Mouse (Mus musculus): ENCODE data around the gene Anapc7. TPM values are rescaled to one million over a fixed set of nuclear protein-coding genes. Genes with fewer than 3 reads are reported as not detected.
"Not testable (repeated sequence)": the region's sequence is repeated elsewhere in the genome, so short reads cannot be mapped to it uniquely, and the experiment has no call there.

Anapc7 gene
- polyA plus RNA-seq, 1 experiment from 2014 or later: 26.5 TPM

GRCm38 (mm10) chr5:122452194-122452593, 30.7 kb downstream of the Anapc7 start:
- Histone ChIP-seq H3K27me3 (replicated peaks; ENCODE audit: insufficient read depth, low read length) (no peaks in the 10 kb centered on the region), H3K9me3 (ENCODE audit: low read length) (no peaks in the 10 kb centered on the region), H3K9ac (replicated peaks; ENCODE audit: low read depth) (no peak overlapping the region), H3K4me3 (ENCODE audit: low read depth, low read length) (no peak overlapping the region), H3K4me2 (replicated peaks; ENCODE audit: low read depth, low read length) (no peak overlapping the region), H3K4me1 (ENCODE audit: insufficient read depth, low read depth, low read length) (no peaks in the 10 kb centered on the region), H3K27ac (ENCODE audit: low read length) (no peak overlapping the region), H3K36me3 (ENCODE audit: insufficient read depth, low read length) (peaks cover 39% of the 10 kb centered on the region)
- ATAC-seq (peak; percentile 2; the same call in 1 of the 2 replicates), DNase-seq (ENCODE audit: low spot score) (no peak)
- whole genome bisulfite sequencing: 68% methylated on average over 7 of the region's 7 CpGs
- no peak for TF ChIP-seq EP300 (IDR thresholded peaks at IDR 0.05)
- no peak for TF ChIP-seq CTCF (IDR thresholded peaks at IDR 0.05)

- Histone ChIP-seq H3K27ac (ENCODE audit: low read length) (no peak overlapping the region), H3K4me2 (replicated peaks; ENCODE audit: low read depth, low read length) (no peak overlapping the region), H3K36me3 (ENCODE audit: insufficient read depth, low read length) (peaks cover 46% of the 10 kb centered on the region), H3K9ac (replicated peaks; ENCODE audit: low read depth) (no peak overlapping the region), H3K4me3 (ENCODE audit: low read depth, low read length) (no peak overlapping the region), H3K4me1 (ENCODE audit: insufficient read depth, low read depth, low read length) (no peaks in the 10 kb centered on the region), H3K27me3 (replicated peaks; ENCODE audit: insufficient read depth, low read length) (no peaks in the 10 kb centered on the region), H3K9me3 (ENCODE audit: low read length) (no peaks in the 10 kb centered on the region)
- ATAC-seq (no peak), DNase-seq (ENCODE audit: low spot score) (no peak)
- 76% methylated on average over 6 of the region's 6 CpGs for WGBS
- no peak for TF ChIP-seq CTCF (IDR thresholded peaks at IDR 0.05)
Measured at GRCm38 (mm10) chr5:122453188-122453587, 31.7 kb downstream of the Anapc7 start.

DNA sequence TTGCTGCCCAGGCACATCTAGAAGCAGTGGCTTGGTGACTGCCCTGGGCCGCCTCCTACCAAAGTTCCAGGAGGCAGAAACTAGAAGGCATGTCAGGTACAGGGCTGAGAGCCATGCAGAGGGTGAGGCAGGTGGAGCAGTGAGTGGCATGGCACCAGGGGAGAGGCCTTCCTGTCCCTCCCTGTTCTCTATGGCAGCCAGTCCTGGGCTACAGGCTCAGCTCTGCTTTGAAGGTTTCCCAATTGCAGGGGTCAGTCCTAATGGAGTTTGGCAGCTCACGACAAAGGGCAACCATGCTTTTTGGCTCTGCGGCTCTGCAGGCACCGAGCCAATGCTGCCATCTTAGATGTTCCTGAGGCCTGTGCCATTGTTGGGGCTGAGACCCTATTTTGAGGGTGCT, 32.9 kb downstream of the Anapc7 start:
- Histone ChIP-seq H3K9me3 (ENCODE audit: low read length) (no peaks in the 10 kb centered on the region), H3K4me3 (ENCODE audit: low read depth, low read length) (no peak overlapping the region), H3K4me2 (replicated peaks; ENCODE audit: low read depth, low read length) (no peak overlapping the region), H3K4me1 (ENCODE audit: insufficient read depth, low read depth, low read length) (no peaks in the 10 kb centered on the region), H3K27ac (ENCODE audit: low read length) (no peak overlapping the region), H3K27me3 (replicated peaks; ENCODE audit: insufficient read depth, low read length) (no peaks in the 10 kb centered on the region), H3K9ac (replicated peaks; ENCODE audit: low read depth) (no peak overlapping the region), H3K36me3 (ENCODE audit: insufficient read depth, low read length) (peaks cover 59% of the 10 kb centered on the region)
- no peak for ATAC-seq
- TF ChIP-seq CTCF (IDR thresholded peaks at IDR 0.05) (no peak), EP300 (IDR thresholded peaks at IDR 0.05) (no peak)
- WGBS: 81% methylated on average over 4 of the region's 4 CpGs
- DNase-seq (ENCODE audit: low spot score): no peak

GRCm38 (mm10) chr5:122454883-122455282, 33.4 kb downstream of the Anapc7 start:
- Histone ChIP-seq H3K27me3 (replicated peaks; ENCODE audit: insufficient read depth, low read length) (no peaks in the 10 kb centered on the region), H3K36me3 (ENCODE audit: insufficient read depth, low read length) (peaks cover 61% of the 10 kb centered on the region), H3K9me3 (ENCODE audit: low read length) (no peaks in the 10 kb centered on the region), H3K4me3 (ENCODE audit: low read depth, low read length) (no peak overlapping the region), H3K27ac (ENCODE audit: low read length) (no peak overlapping the region), H3K9ac (replicated peaks; ENCODE audit: low read depth) (no peak overlapping the region), H3K4me2 (replicated peaks; ENCODE audit: low read depth, low read length) (no peak overlapping the region), H3K4me1 (ENCODE audit: insufficient read depth, low read depth, low read length) (no peaks in the 10 kb centered on the region)
- no peak for TF ChIP-seq EP300 (IDR thresholded peaks at IDR 0.05)
- no peak for TF ChIP-seq CTCF (IDR thresholded peaks at IDR 0.05)
- ATAC-seq (no peak), DNase-seq (ENCODE audit: low spot score) (no peak)
- WGBS: 84% methylated on average over 3 of the region's 3 CpGs

DNA sequence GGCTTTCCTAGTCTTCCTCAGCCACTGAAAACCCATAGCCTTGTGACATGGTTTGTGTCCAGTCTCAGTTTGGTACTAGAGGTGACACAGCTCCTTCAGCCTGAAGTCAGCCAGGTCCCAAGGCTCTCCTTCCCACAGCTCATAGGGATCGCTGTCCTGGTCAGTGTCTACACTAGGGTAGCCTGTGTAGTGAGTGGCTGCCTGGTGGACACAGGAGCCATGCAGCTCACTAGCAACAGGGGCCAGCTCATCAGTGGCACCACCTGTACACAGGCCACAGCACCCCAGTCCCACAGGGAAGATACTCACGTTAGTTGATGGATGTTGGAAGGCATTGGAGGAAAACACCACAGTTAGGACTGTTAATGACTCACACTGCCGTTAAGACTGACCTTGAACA, 34.1 kb downstream of the Anapc7 start:
- H3K9me3 ChIP-seq (ENCODE audit: low read length): no peaks in the 10 kb centered on the region
- H3K36me3 ChIP-seq (ENCODE audit: insufficient read depth, low read length): peaks cover 68% of the 10 kb centered on the region
- no peak overlapping the region for H3K9ac ChIP-seq (replicated peaks; ENCODE audit: low read depth)
- WGBS: 84% methylated on average over 3 of the region's 3 CpGs
- H3K4me3 ChIP-seq (ENCODE audit: low read depth, low read length): no peak overlapping the region
- TF ChIP-seq CTCF (IDR thresholded peaks at IDR 0.05): no peak
- TF ChIP-seq EP300 (IDR thresholded peaks at IDR 0.05): no peak
- no peak overlapping the region for H3K27ac ChIP-seq (ENCODE audit: low read length)
- H3K4me1 ChIP-seq (ENCODE audit: insufficient read depth, low read depth, low read length): no peaks in the 10 kb centered on the region
- ATAC-seq (no peak), DNase-seq (ENCODE audit: low spot score) (no peak)
- no peak overlapping the region for H3K4me2 ChIP-seq (replicated peaks; ENCODE audit: low read depth, low read length)
- no peaks in the 10 kb centered on the region for H3K27me3 ChIP-seq (replicated peaks; ENCODE audit: insufficient read depth, low read length)

DNA sequence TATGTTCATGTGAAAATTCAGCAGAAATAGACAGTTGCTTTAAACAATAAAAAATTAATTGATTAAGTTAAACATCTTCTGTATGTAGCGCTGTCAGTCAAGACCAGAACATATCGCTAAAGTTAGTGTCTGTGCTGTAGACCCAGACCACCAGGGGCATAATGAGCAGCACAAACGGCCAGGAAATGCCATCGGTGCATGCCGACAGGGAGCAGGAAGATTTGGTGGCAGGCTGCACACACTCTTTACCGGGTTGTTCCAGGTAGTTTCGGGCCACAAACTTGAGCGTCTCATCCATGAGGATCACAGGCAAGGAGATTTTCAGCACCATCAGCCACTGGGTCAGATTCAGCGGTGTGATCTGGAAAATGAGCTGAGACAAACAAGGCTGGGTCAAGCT, 35.6 kb downstream of the Anapc7 start:
- H3K4me2 ChIP-seq (replicated peaks; ENCODE audit: low read depth, low read length); H3K4me3 ChIP-seq (ENCODE audit: low read depth, low read length); H3K27me3 ChIP-seq (replicated peaks; ENCODE audit: insufficient read depth, low read length); DNase-seq (ENCODE audit: low spot score); H3K4me1 ChIP-seq (ENCODE audit: insufficient read depth, low read depth, low read length); H3K27ac ChIP-seq (ENCODE audit: low read length); H3K9ac ChIP-seq (replicated peaks; ENCODE audit: low read depth); ATAC-seq; H3K9me3 ChIP-seq (ENCODE audit: low read length): not testable (repeated sequence)
- H3K36me3 ChIP-seq (ENCODE audit: insufficient read depth, low read length): peaks cover 82% of the 10 kb centered on the region
- TF ChIP-seq CTCF (IDR thresholded peaks at IDR 0.05): peak; percentile 33
- WGBS: 77% methylated on average over 9 of the region's 9 CpGs

- TF ChIP-seq CTCF (IDR thresholded peaks at IDR 0.05): no peak
- no peak for TF ChIP-seq EP300 (IDR thresholded peaks at IDR 0.05)
- WGBS: 61% methylated on average over 4 of the region's 4 CpGs
- H3K27ac ChIP-seq (ENCODE audit: low read length): no peak overlapping the region
Measured at GRCm38 (mm10) chr5:122458066-122458465, 36.6 kb downstream of the Anapc7 start.

More at GRCm38 (mm10) chr5:122458066-122458465, 36.6 kb downstream of the Anapc7 start:
- Histone ChIP-seq H3K9me3 (ENCODE audit: low read length) (no peaks in the 10 kb centered on the region), H3K4me2 (replicated peaks; ENCODE audit: low read depth, low read length) (no peak overlapping the region), H3K4me1 (ENCODE audit: insufficient read depth, low read depth, low read length) (no peaks in the 10 kb centered on the region), H3K27me3 (replicated peaks; ENCODE audit: insufficient read depth, low read length) (no peaks in the 10 kb centered on the region), H3K36me3 (ENCODE audit: insufficient read depth, low read length) (peaks cover 80% of the 10 kb centered on the region), H3K9ac (replicated peaks; ENCODE audit: low read depth) (no peak overlapping the region), H3K4me3 (ENCODE audit: low read depth, low read length) (no peak overlapping the region)
- ATAC-seq: peak; percentile 28; the same call in 1 of the 2 replicates
- peak; percentile 11 for DNase-seq (ENCODE audit: low spot score)
